Mouse (Mus musculus) lung, postnatal 0 days (tissue): ENCODE data around the gene Hes7.

Experiments used
- CTCF ChIP-seq: IDR thresholded peaks from 2 replicates; pipeline ENCODE4 v1.5.1; 2016; ENCODE audit warnings: antibody characterized with exemption, mild to moderate bottlenecking
- EP300 ChIP-seq: IDR thresholded peaks from 2 replicates; pipeline ENCODE4 v1.6.1; 2016; ENCODE audit warnings: antibody characterized with exemption, mild to moderate bottlenecking, control low read depth

DNA sequence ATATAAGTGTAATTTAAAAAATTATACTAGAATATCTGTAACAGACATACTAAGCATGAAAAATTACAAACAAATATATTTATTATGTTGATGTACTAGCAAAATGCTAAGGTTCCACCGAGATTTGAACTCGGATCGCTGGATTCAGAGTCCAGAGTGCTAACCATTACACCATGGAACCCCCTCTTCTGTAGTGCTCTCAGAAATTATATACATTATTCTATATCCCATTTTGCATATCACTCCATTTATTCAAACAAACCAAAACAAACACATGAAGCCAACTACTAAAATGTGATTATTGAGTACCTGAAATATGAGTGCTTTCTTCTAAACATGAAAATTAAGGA, 4.3 kb downstream of the Hes7 start:
- TF ChIP-seq CTCF (no peak), EP300 (peak; percentile 60; the same call in 1 of the 2 replicates)
